ENCODE assay signal across 8 mouse cellular contexts in genomic region chr6:137734460-137734845, GRCm38 (mm10). TPM values are rescaled to one million over a fixed set of nuclear protein-coding genes. Genes with fewer than 3 reads are reported as not detected.
DNase-seq lines count a peak whose midpoint lies in the region; ATAC-seq and TF ChIP-seq lines count a peak whose summit lies in the region.

No protein-coding gene starts in this region.

- WGBS in forebrain, embryonic 15.5 days = 5% methylated on average over 7 of the region's 7 CpGs
- 5% methylated on average over 7 of the region's 7 CpGs for WGBS in limb, embryonic 13.5 days
- WGBS in neural tube, embryonic 13.5 days = 13% methylated on average over 7 of the region's 7 CpGs

- H3K4me2 ChIP-seq in forebrain, embryonic 15.5 days (replicated peaks) = peak overlapping the region; percentile 67
- peak overlapping the region; percentile 95 for H3K4me2 ChIP-seq in limb, embryonic 13.5 days (replicated peaks)
- peak overlapping the region; percentile 80 for H3K4me2 ChIP-seq in neural tube, embryonic 13.5 days

- peak overlapping the region; percentile 82 for H3K27ac ChIP-seq in forebrain, embryonic 15.5 days (replicated peaks)
- no peak overlapping the region for H3K27ac ChIP-seq in limb, embryonic 13.5 days
- peak overlapping the region; percentile 87 for H3K27ac ChIP-seq in neural tube, embryonic 13.5 days (replicated peaks)

- peaks cover 15% of the 10 kb centered on the region for H3K4me1 ChIP-seq in G1E (ENCODE audit: insufficient read depth, low read depth, low read length)
- peaks cover 21% of the 10 kb centered on the region for H3K4me1 ChIP-seq in forebrain, embryonic 15.5 days
- peaks cover 16% of the 10 kb centered on the region for H3K4me1 ChIP-seq in limb, embryonic 13.5 days
- peaks cover 24% of the 10 kb centered on the region for H3K4me1 ChIP-seq in neural tube, embryonic 13.5 days (replicated peaks)

- peak overlapping the region; percentile 90 for H3K9ac ChIP-seq in forebrain, embryonic 15.5 days (replicated peaks)
- H3K9ac ChIP-seq in limb, embryonic 13.5 days = peak overlapping the region; percentile 94
- peak overlapping the region; percentile 73 for H3K9ac ChIP-seq in neural tube, embryonic 13.5 days

- no peak for TF ChIP-seq CTCF in G1E (IDR thresholded peaks at IDR 0.05; ENCODE audit: low read depth, low read length)

- H3K36me3 ChIP-seq in G1E (replicated peaks) = peaks cover 25% of the 10 kb centered on the region
- H3K36me3 ChIP-seq in forebrain, embryonic 15.5 days = peaks cover 5% of the 10 kb centered on the region
- H3K36me3 ChIP-seq in limb, embryonic 13.5 days = peaks cover 10% of the 10 kb centered on the region
- H3K36me3 ChIP-seq in neural tube, embryonic 13.5 days = peaks cover 9% of the 10 kb centered on the region

- H3K4me3 ChIP-seq in G1E (ENCODE audit: low read depth, low read length) = peak overlapping the region; percentile 99
- H3K4me3 ChIP-seq in forebrain, embryonic 15.5 days = peak overlapping the region; percentile 81
- H3K4me3 ChIP-seq in limb, embryonic 13.5 days = peak overlapping the region; percentile 97
- peak overlapping the region; percentile 79 for H3K4me3 ChIP-seq in neural tube, embryonic 13.5 days

- ATAC-seq in cerebellum, adult (ENCODE audit: insufficient number of reproducible peaks, low FRiP score, low TSS enrichment) = peak; percentile 17; the same call in 1 of the 2 replicates
- peak; percentile 18; the same call in 1 of the 2 replicates for ATAC-seq in G1E (ENCODE audit: extremely low read depth, insufficient number of reproducible peaks, low FRiP score, poor library complexity, severe bottlenecking)
- peak; percentile 41 for ATAC-seq in forebrain, embryonic 15.5 days (replicated peaks)
- ATAC-seq in limb, embryonic 13.5 days (ENCODE audit: low FRiP score, low read depth) = no peak; the same call in 1 of the 2 replicates
- ATAC-seq in neural tube, embryonic 13.5 days (ENCODE audit: low read depth) = peak; percentile 56

- no peaks in the 10 kb centered on the region for H3K27me3 ChIP-seq in G1E (ENCODE audit: insufficient read depth, low read length)
- H3K27me3 ChIP-seq in forebrain, embryonic 15.5 days = 0 out of 2 replicates have a peak, but pooled peaks cover 2% of the 10 kb centered on the region
- peaks cover 8% of the 10 kb centered on the region for H3K27me3 ChIP-seq in limb, embryonic 13.5 days
- H3K27me3 ChIP-seq in neural tube, embryonic 13.5 days = 0 out of 2 replicates have a peak, but pooled peaks cover 6% of the 10 kb centered on the region

- H3K9me3 ChIP-seq in G1E (replicated peaks) = no peaks in the 10 kb centered on the region
- no peaks in the 10 kb centered on the region for H3K9me3 ChIP-seq in forebrain, embryonic 15.5 days
- H3K9me3 ChIP-seq in limb, embryonic 13.5 days = no peaks in the 10 kb centered on the region
- no peaks in the 10 kb centered on the region for H3K9me3 ChIP-seq in neural tube, embryonic 13.5 days

- DNase-seq in cerebellum, adult 8-10 months = no peak
- DNase-seq in G1E (ENCODE audit: low spot score) = no peak
- DNase-seq in layer of hippocampus, adult 9-10 months (ENCODE audit: low spot score) = no peak
- no peak for DNase-seq in Muller cell, postnatal 12 days (ENCODE audit: inconsistent ontology term)

RNA-seq across cellular contexts. Expression of gene Strap, which starts 0.4 kb away (rescaled TPM):
- total RNA-seq in G1E (2014; fragmentation: Nextera tagmentation) = 151 and 153 TPM in 2 replicates
- 97.6 and 117 TPM in 2 replicates for total RNA-seq in G1E (2017)
- polyA plus RNA-seq in G1E (2012) = 26.2 and 38.1 TPM in 2 replicates
- 181 and 182 TPM in 2 replicates for polyA plus RNA-seq in forebrain, embryonic 15.5 days (2015; fragmentation: Nextera tagmentation; extraction: Ambion mirVana)
- polyA plus RNA-seq in limb, embryonic 13.5 days (2015; fragmentation: Nextera tagmentation; extraction: Ambion mirVana) = 174 and 185 TPM in 2 replicates
- 175 and 185 TPM in 2 replicates for polyA plus RNA-seq in neural tube, embryonic 13.5 days (2015; fragmentation: Nextera tagmentation; extraction: Ambion mirVana)

RNA-seq across cellular contexts. Expression of gene Dera, which starts 19.9 kb away (rescaled TPM):
- 48.4 and 51.2 TPM in 2 replicates for total RNA-seq in G1E (2014; fragmentation: Nextera tagmentation)
- 69.4 and 73.5 TPM in 2 replicates for total RNA-seq in G1E (2017)
- 34.5 and 47.6 TPM in 2 replicates for polyA plus RNA-seq in G1E (2012)
- polyA plus RNA-seq in forebrain, embryonic 15.5 days (2015; fragmentation: Nextera tagmentation; extraction: Ambion mirVana) = 10.0 and 11.1 TPM in 2 replicates
- polyA plus RNA-seq in limb, embryonic 13.5 days (2015; fragmentation: Nextera tagmentation; extraction: Ambion mirVana) = 49.0 and 50.9 TPM in 2 replicates
- polyA plus RNA-seq in neural tube, embryonic 13.5 days (2015; fragmentation: Nextera tagmentation; extraction: Ambion mirVana) = 17.3 and 18.8 TPM in 2 replicates
